Mouse (Mus musculus): ENCODE results near the gene Rftn1.

Rftn1 gene

GRCm38 (mm10) chr17:50060220-50060619 is 130.3 kb downstream of the Rftn1 start:
- DNase-seq: no peak

DNA sequence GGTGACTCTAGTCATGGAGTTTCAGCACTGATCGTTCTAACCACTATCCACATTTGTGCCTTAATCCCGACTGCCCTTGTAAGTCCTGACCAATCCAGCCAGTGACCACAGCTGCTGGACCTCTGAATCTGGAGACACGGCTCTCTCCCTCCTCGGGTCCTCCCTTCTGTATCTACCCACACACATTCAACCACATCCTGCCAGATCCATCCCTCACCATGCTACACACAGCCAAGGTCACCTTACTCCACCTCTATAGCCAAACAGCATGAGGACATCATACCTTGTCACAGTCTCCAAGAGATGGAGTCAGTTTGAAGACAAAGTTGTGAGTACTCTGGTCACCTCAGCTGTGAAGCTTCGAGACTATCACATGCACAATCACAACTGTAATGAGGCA is 131.1 kb downstream of the Rftn1 start:
- DNase-seq: no peak

GRCm38 (mm10) chr17:50055154-50055756 is 135.2 kb downstream of the Rftn1 start:
- peak; percentile 45 to 62 for DNase-seq

DNA sequence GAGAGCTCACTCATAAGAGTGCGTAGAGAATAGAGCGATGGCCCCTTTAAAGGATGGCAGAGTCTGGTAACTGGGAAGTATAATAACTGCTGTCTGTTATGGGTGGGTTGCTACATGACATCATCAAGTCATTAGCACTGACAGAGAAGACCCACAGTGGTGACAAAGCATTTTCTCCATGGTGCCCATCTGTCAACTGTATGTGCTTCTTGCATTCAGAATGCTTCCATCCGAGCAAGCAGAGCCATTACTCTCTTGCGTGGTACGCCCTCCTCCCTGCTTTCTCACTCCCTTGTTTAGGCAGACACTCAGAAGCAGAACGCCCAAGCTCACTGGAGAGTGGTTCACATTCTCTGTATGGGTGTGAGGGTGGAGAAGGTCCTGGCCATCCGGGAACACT is 135.9 kb downstream of the Rftn1 start:
- no peak for DNase-seq

- DNase-seq: no peak
Measured at GRCm38 (mm10) chr17:50053961-50054360, 136.5 kb downstream of the Rftn1 start.

DNA sequence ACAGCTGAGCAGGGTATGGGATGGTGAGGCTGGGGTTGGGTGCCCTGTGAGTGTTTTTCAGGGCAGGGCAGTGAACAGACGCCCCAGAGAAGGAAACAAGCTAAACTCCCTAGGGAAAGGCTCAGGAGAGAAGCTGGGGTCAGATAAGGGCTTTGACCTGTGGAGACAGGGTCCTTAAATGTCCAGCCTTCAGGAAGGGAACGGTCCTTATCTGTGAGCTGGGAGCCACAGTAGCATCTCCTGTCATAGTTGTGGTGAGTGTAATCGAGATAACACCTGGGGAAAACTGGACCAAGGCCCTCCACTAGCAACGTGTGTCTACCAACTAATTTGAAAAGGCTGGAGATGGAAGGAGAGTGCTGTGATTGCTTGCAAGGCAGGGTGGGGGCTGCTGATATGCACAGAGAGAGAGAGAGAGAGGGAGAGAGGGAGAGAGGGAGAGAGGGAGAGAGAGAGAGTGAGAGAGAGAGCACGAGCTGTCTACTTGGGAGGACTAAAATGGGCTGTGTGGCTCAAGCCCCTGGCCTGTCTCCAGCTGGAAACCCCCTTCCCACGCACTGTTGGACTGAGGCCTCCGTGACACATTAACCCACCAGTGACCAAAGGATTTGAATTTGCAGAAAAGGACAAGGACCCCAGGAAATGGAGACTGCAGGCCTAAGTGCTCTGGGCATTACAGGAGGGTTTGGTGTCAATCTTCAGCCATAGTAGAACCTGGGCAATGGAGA is 137.6 kb downstream of the Rftn1 start:
- DNase-seq: no peak

DNA sequence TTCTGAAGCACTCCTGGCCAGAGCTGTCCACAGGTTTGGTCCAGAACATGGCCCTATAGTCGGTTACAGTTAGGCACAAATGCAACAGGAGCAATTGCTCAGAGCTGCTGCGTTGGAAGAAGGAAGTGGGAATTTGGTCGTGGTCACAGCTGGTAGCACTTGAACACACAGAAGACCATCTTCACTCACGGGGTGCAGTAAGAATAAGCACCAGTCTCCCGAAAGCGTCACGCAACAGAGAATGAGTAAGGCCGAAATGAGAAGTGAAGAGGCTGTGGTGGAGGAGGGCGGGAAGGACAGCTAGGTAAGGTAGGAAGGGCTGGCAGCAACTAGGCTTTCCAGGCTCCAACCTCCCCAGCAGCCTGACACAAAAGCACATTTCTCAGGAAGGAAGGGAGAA is 140.0 kb downstream of the Rftn1 start:
- DNase-seq: no peak

- DNase-seq: no peak
Measured at GRCm38 (mm10) chr17:50048209-50048608, 142.3 kb downstream of the Rftn1 start.

DNA sequence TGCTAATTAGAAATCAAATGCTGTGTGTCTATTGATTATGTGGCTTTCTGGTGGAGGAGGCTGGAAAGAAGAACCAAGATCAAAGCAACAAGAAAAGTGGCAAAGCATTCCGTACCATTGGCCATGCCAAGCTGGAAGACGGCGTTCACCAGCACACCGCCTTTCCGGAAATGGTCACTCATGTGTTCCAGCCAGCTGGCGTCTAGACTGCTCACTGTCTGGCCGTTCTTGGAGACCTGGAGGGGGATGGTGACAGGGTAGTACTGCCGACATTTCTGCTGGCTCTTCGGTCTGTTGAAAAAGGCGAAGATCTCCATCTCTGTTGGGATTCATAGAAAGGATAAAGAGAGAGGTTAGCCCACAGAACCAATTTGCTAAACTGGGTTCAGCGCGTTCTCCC is 143.3 kb downstream of the Rftn1 start:
- DNase-seq: peak; percentile 63 to 74

DNA sequence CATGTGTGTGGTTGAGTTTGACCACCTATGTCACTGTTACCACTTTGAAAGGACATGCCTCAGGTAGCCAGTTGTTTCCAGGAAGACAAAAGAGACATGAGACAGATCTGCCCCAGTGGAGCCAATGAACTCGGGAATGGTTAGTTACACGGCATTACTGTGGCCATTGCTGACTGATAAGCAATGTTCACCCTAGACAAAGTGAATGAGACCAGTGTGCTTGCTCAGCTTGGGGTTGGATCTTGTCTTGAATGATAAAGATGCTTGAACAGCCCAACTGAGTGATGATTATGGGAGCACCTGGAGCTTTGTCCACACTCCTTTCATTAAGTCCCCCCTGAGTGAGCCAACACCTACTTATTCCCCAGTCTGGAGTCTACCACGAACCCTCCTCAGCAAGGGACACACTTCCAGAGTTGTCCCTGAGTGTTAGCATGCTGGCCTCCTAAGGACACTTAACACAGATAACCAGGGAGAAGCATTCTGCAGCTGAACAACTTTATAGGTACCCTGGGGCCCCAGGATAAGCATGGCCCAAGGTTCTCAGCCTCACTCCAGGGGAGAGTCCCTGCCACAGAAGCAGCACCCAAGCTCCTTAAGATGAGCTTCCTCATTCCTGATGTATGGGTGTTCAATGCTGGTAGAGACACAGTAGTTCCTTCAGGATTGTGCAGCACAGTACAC is 149.6 kb downstream of the Rftn1 start:
- DNase-seq: no peak

- DNase-seq: no peak
Measured at GRCm38 (mm10) chr17:50037882-50038665, 152.4 kb downstream of the Rftn1 start.

DNA sequence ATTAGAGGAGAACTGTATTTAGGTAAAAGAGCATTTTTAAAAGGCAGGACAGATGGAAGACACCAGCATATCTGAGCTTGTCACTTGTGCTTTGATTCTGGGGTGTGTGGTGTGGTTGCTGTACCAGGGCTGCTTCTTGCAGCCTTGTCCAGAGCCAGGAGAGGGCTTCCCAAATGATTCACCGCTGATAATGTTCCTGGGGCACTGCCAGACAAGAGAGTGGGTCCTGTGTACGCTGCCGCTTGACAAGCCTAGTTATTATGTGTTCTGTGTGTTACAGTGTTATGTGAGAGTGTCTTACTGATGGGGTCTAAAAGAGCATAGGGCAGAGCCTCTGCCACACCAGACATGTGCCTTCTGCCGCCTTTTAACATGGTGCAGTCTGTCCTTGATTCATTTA is 153.1 kb downstream of the Rftn1 start:
- DNase-seq: no peak

- DNase-seq: no peak
Measured at GRCm38 (mm10) chr17:50036751-50037385, 153.6 kb downstream of the Rftn1 start.

GRCm38 (mm10) chr17:50033698-50034097 is 156.8 kb downstream of the Rftn1 start:
- no peak for DNase-seq

DNA sequence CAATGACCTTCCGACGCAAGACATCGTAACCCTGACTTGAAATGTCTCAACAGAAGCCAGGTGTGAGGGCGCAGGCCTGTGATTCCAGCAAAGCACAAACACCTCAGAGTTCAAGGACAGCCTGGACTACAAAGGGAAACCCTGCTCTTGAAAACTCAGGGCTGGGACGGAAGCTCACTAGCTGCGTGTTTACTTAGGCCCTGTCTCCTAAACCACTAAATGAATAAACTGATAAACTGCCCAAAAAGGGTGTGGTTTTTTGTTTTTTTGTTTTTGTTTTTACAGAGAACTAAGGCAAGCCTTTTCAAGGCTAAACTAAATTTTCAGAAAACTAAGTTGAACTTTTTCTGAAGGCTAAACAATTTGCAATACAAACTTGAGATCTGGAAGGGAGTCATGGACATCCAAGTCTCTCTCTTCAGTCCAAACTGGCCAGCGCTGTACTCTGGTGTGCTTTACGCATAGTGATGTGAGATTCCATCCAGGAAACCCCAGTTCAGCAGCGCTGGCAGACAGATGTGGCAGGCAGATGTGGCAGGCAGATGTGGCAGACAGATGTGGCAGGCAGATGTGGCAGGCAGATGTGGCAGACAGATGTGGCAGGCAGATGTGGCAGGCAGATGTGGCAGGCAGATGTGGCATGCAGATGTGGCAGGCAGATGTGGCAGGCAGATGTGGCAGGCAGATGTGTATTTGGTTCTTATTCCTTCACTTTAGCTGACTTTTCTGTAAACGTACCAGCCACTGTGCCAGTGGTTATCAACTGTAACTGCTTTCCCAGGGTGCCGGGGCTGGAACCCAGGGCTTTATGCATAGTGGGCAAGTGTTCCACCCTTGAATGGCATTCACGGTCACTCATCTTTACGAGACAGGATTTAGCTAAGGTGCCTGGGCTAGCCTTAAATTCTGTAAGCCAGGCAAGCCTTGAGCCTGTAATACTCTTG is 158.7 kb downstream of the Rftn1 start:
- DNase-seq: no peak

DNA sequence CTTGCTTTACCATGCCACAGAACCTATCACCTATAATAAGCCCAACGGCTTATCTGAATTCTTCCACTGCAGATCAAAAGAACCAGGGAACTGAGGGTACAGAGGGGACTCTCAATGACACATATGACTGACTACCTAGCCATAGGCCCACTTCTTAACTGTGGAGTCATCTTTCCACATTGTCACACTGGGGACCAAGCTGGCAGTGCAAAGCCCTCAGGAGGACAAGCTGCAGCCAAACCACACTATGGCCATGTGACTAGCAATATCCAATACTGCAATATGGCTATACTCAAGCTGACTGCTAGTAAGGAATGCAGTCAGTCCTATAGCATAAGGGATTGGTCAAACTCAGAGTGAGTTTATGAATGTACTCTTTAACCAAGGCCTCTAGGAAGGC is 164.8 kb downstream of the Rftn1 start:
- no peak for DNase-seq

DNA sequence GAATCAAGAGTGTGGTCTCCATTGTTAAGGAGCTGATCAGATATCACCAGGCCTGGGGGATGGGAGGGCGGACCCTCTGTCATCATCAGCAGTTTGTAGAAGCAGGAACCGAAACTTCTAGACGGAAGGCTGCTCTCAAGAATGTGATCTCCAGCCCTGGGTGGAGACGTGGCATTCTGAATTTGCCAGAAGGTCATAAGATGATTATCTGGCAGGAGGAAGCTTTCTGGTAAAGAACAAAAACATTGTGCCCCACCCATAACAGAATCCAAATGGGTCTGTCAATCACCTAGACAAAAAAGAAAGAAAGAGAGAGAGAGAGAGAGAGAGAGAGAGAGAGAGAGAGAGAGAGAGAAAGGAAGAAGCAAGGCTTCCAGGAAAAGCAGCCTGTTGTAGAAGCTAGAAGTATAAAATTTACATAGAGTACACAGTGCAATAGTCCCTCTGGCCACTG is 165.3 kb downstream of the Rftn1 start:
- no peak for DNase-seq

GRCm38 (mm10) chr17:50021400-50021799 is 169.1 kb downstream of the Rftn1 start:
- DNase-seq: no peak

DNA sequence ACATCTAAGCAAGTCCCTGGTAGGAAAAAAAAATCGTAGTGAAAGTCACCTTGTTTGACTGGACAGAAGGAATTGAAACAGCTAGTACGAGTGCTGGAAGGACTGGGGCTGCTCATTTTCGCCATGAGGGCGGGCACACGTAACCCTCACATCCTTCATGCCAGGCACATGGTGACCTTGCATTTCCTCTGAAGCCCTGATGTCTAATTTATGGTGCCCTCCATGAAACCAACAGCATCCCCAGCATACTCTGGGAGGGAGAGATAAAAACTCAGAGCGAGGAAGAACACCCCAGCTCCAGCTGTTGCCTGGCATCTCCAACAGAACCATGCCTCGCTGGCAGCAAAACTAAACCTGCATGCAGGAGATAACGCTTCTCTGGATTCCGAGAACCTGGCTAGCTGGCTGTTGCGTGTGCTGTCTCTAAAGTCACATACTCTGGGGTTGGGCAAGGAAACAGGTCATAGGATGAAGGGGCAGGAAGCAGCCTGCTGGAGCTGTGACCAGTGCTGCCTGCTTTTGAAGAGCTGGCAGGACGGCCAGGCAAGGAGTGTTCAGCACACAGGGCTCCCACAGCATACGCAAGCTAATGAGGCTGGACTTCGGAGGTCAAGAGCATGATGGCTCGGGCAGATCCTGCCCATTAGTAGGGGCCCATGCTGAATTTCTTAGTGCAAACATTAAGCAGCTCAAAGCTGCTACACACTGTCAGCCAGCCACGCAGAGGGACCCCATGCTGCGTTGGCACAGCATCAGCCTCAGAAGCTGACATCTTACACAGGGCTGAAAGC is 170.1 kb downstream of the Rftn1 start:
- peak; percentile 80 to 85 for DNase-seq

DNA sequence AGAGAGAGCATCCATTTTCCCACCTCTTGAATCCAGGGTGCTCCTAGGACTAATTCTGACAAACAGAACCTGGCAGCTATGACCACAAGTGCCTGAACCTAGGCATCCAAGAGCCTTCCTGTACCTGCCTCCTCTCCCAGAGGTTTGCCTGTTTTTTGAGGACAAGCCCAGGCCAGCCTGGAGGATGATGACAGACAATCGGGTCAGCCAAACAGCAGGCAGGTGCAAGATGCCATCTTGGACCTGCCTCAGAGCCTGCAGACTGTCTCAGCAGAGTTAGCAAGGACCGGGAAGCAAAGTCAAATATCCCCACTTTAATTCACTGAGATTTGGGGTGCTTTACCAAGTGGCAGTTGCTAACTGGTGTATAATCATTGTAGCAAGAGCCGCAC is 170.7 kb downstream of the Rftn1 start:
- DNase-seq: peak in 1 of 2 experiments; percentile 29

- peak in 1 of 2 experiments; percentile 28 for DNase-seq
Measured at GRCm38 (mm10) chr17:50019090-50019489, 171.4 kb downstream of the Rftn1 start.

All from cerebellum, postnatal 25 days (tissue).